Comparison of ENCODE assay signal across 9 mouse cellular contexts in the genomic region with DNA sequence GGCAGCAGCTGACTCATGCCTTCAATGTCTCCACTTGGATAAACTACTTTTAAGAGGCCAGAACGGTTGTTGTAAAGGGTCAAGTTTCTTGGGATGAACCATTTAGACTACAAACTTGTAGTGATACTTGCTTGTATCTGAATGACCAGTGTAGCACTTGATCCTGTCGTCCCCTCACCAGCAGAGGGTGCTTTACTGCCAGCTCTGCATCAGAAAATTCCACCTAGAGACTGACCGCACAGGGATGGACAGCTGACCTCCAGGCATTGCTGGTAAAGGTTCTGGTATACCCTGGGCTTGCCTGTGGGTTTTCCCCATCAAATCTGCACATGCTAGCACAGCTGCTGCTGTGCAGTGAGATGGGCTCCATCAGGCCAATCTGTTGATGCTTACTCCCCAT. TPM values are rescaled to one million over a fixed set of nuclear protein-coding genes. Genes with fewer than 3 reads are reported as not detected.
A peak's percentile ranks its signal among the peaks of the same experiment; 100 is the strongest.
DNase-seq lines count a peak whose midpoint lies in the region; ATAC-seq and TF ChIP-seq lines count a peak whose summit lies in the region.
"Had no signal": no experiment of that assay in that cellular context is flagged by ENCODE, and none has a peak within 500 bp of the region (broad histone marks: within the 10 kb centered on the region; RNA-seq: fewer than 3 reads in every experiment).

No protein-coding gene starts in this region.

- no peaks in the 10 kb centered on the region for H3K9me3 ChIP-seq in heart, postnatal 0 days (replicated peaks; ENCODE audit: control insufficient read depth, low read length)

- no peak overlapping the region for H3K27ac ChIP-seq in heart, postnatal 0 days (ENCODE audit: low read depth)

- ATAC-seq in heart, postnatal 0 days (ENCODE audit: insufficient read depth, low read depth): peak; percentile 49; the same call in 1 of the 2 replicates

- WGBS in heart, postnatal 0 days: 22% methylated on average over 3 of the region's 3 CpGs

- peak; percentile 12 for DNase-seq in heart, postnatal 0 days (ENCODE audit: low spot score)
- DNase-seq in heart, adult 11 months: no peak
- DNase-seq in urinary bladder, postnatal 14 days (ENCODE audit: low spot score): peak; percentile 23
- DNase-seq in urinary bladder, postnatal 10 days (ENCODE audit: low spot score): no peak
- peak; percentile 43 to 59 for DNase-seq in kidney, adult 8-10 months
- DNase-seq in retina, embryonic 14.5 days (ENCODE audit: low spot score): peak; percentile 74
- no peak for DNase-seq in T-cell, adult 2 months (ENCODE audit: low spot score)
- no peak for DNase-seq in ovary, postnatal 10 days (ENCODE audit: low spot score)

- no peaks in the 10 kb centered on the region for H3K27me3 ChIP-seq in heart, postnatal 0 days (ENCODE audit: control insufficient read depth, insufficient read depth, low read length)

- TF ChIP-seq EP300 in heart, postnatal 0 days (IDR thresholded peaks at IDR 0.05; ENCODE audit: low read depth): no peak

- H3K36me3 ChIP-seq in heart, postnatal 0 days (replicated peaks; ENCODE audit: control insufficient read depth, insufficient read depth, low read length): peaks cover 35% of the 10 kb centered on the region

- peaks cover 8% of the 10 kb centered on the region for H3K4me1 ChIP-seq in heart, postnatal 0 days (ENCODE audit: control insufficient read depth, insufficient read depth)

- H3K4me3 ChIP-seq in heart, postnatal 0 days (ENCODE audit: low read depth, low read length): no peak overlapping the region
- H3K4me3 ChIP-seq: myocyte had no signal

- H3K9ac ChIP-seq in heart, postnatal 0 days (replicated peaks; ENCODE audit: low read depth, low read length): no peak overlapping the region

- H3K4me2 ChIP-seq in heart, postnatal 0 days (ENCODE audit: low read depth, low read length): no peak overlapping the region

- peak; percentile 59 for TF ChIP-seq CTCF in heart, postnatal 0 days (IDR thresholded peaks at IDR 0.05; ENCODE audit: low read depth)

RNA-seq across cellular contexts. Expression of a gene that starts 1.3 kb away (rescaled TPM):
- total RNA-seq in heart, postnatal 0 days (2014; rRNA removed; ENCODE audit: low replicate concordance): 17.7 and 24.8 TPM in 2 replicates
- polyA plus RNA-seq in heart, postnatal 0 days (2015; fragmentation: Nextera tagmentation; extraction: Ambion mirVana): 10.2 and 11.7 TPM in 2 replicates

RNA-seq across cellular contexts. Expression of a gene that starts 11.3 kb away (rescaled TPM):
- 5.9 and 21.3 TPM in 2 replicates for total RNA-seq in heart, postnatal 0 days (2014; rRNA removed; ENCODE audit: low replicate concordance)
- polyA plus RNA-seq in heart, postnatal 0 days (2015; fragmentation: Nextera tagmentation; extraction: Ambion mirVana): 5.6 and 6.0 TPM in 2 replicates

RNA-seq across cellular contexts. Expression of a gene that starts 14.0 kb away (rescaled TPM):
- 62.3 and 69.5 TPM in 2 replicates for total RNA-seq in heart, postnatal 0 days (2014; rRNA removed; ENCODE audit: low replicate concordance)
- 194 and 197 TPM in 2 replicates for polyA plus RNA-seq in heart, postnatal 0 days (2015; fragmentation: Nextera tagmentation; extraction: Ambion mirVana)

RNA-seq across cellular contexts. Expression of a gene that starts 14.9 kb away (rescaled TPM):
- 10.0 and 19.5 TPM in 2 replicates for total RNA-seq in heart, postnatal 0 days (2014; rRNA removed; ENCODE audit: low replicate concordance)
- 9.5 and 10.9 TPM in 2 replicates for polyA plus RNA-seq in heart, postnatal 0 days (2015; fragmentation: Nextera tagmentation; extraction: Ambion mirVana)

RNA-seq across cellular contexts. Expression of a gene that starts 25.9 kb away (rescaled TPM):
- total RNA-seq in heart, postnatal 0 days (2014; rRNA removed; ENCODE audit: low replicate concordance): 11.9 and 23.9 TPM in 2 replicates
- 10.2 and 12.2 TPM in 2 replicates for polyA plus RNA-seq in heart, postnatal 0 days (2015; fragmentation: Nextera tagmentation; extraction: Ambion mirVana)

Comparison
In these comparisons a context has a peak if more than half of its experiments do, and no peak if none do; other contexts are left out.
1. DNase-seq: peak in heart, postnatal 0 days (single experiment), urinary bladder, postnatal 14 days (single experiment), kidney, adult 8-10 months (2 of 2) and retina, embryonic 14.5 days (single experiment); none in heart, adult 11 months (single experiment), urinary bladder, postnatal 10 days (single experiment), T-cell, adult 2 months (single experiment) and ovary, postnatal 10 days (single experiment).